Mouse (Mus musculus) bone marrow macrophage, adult 2 months (primary cell): ENCODE data around the gene Cd164l2.

ENCODE experiments used
- CTCF ChIP-seq: IDR thresholded peaks from 2 replicates; pipeline ENCODE4 v1.5.1; 2012; ENCODE audit warnings: low read depth, mild to moderate bottlenecking, low read length, moderate library complexity
- POLR2A ChIP-seq: IDR thresholded peaks from 2 replicates; pipeline ENCODE4 v1.6.1; 2012; ENCODE audit warnings: mild to moderate bottlenecking, low read depth, low read length, borderline replicate concordance

GRCm38 (mm10) chr4:133242710-133243109 lies 30.8 kb downstream of the Cd164l2 start:
- TF ChIP-seq CTCF (no peak), POLR2A (no peak)
